Mouse (Mus musculus) frontal cortex, adult (tissue): ENCODE results near the gene Itpkb.

Experiments used
- ATAC-seq: cut with Nextera tagmentation; 2 replicates; pipeline ENCODE4 v1.9.2; 2017; ENCODE audit warnings: mild to moderate bottlenecking, moderate library complexity, mixed read lengths; ENCODE audit not compliant: low TSS enrichment

The Itpkb gene

DNA sequence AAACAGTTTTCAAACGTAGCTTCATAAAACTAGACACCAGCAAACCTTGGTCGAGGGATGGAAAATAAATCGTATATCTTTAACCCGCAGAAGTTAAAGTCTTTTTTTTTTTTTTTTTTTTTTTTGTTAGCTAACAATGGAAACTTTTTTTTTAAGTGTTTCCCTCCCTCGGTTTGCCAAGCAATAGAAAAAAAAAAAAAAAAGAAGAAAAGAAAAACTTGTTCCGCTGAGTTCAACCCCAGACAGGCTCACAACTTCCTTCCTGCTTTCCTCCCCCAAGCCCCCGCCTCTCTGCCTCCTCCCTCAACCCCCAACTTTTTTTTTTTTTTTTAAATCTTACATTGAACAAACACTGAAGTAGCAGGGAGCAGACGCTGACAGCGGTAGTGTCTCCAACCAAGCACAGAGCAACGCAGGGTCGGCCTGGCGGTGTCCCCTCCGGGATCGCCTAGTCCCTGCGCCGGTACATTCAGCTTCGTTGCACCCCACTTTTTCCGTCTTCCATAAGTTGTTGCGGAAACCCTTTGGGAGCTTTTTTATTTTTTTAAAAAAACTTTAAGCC, at the start of gene Itpkb:
Itpkb (plus strand) TSS at position 341 of the 562 bp plus-strand sequence.
- no peak for ATAC-seq

DNA sequence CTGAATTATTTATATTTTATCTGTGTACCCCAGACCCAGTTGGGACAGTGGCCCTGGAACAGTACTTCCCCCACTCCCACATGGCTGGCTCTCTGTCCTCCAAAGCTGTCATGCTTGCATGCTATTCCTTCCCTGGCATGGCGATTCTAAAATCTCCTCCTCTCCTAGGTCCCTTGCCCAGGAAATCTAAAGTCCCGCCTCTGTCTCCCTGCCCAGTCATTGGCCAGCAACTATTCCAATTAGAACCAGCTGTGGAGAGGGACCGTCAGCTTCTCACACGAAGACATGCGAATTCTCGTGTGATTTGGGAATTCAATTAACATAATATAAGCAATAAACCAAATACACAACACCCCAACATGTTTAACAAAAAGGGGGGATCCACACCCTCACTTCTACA, 47.7 kb upstream of the Itpkb start:
- no peak for ATAC-seq

DNA sequence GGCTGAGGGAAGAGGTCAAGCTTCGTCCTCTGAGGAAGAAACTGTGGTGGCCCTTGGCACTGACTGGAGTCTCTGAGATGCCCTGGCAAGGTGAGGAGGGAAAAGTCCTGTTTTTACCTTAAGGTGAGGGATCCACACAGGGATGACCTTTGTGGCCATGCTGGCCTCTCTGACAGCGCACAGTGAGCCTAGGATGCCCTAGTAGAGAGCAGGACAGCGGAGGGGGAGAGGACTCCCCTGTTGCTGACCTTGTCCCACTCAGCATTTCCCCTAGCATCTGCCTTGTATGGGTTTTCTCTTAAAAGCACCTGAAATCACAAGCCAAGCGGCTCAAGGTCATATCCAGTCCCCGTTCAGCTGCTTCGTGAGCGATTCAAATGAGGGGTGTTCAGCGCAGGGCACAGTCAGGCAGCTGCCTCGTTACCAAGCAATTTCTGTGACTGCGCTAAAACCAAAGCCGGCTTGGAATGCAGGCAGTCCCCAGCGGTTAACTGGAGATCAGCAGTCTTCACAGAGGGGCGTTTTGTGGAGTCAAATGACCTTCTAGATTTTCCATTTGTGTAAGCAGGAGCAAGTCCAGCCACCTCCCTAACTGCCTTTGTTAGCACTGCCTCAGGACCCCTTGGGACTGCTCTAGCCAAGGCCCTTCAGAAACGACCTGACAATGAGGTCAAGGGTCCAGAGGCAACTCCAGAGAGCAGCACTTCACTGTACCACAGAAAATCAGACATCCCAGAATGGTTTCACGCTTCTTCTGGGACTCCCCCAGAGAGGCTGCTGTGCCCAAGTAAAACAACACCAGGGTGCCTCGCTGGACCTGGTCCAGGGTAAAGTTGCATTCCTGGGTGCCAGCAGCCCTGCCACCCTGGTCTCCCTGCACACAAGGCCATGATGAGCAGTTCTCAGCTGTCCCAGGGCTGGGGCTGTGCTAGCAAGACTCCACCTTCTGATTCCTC, 46.2 kb upstream of the Itpkb start:
- peak; percentile 65; the same call in 1 of the 2 replicates for ATAC-seq

GRCm38 (mm10) chr1:180286081-180286831, 44.0 kb upstream of the Itpkb start:
- ATAC-seq = no peak

DNA sequence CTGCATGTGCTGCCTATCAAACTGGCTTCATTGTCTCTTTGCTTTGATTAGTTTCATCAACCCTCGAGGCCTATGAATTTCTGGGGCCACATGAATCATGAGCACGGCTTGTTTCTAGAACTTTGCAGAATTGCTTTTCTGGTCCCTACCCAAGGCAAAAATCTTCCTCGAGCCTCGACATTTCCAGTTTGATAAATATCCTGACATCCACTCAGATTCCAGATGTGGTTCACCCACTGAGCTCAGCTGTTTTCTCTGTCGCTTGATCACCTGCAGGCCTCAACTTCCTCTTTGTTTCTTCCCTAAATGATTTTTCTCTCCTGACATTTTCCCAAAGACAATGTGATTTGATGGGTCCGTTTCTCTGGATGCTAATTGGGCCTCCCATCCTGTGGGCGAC, 42.1 kb upstream of the Itpkb start:
- no peak for ATAC-seq

DNA sequence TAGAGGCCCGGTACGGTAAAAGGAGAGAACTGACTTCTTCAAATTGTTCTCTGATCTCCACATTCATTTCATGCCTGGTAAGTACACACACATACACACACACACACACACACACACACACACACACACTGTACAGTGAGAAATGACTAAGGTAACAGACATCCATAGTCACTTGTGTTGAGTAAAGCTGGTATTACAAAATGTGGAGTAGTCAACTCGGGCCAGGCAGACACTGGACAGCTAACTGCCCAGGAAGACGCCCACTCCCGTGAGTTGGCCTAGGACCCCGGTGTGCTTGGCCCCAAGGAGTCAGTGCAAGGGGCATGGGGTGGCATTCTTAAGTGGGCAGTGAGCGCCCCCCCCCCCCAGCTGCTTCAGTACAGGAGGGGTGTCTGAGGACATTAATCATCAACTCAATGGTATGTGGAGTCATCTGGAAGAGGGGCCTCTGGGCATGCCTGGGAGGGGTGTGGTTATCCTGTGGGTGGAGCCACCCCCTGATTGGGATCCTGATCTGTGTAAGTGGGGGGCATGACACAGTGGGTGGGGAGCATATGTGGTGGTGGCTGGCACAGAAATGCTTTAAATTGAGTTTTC, 41.3 kb upstream of the Itpkb start:
- no peak for ATAC-seq

GRCm38 (mm10) chr1:180289788-180290187, 40.5 kb upstream of the Itpkb start:
- ATAC-seq = no peak

DNA sequence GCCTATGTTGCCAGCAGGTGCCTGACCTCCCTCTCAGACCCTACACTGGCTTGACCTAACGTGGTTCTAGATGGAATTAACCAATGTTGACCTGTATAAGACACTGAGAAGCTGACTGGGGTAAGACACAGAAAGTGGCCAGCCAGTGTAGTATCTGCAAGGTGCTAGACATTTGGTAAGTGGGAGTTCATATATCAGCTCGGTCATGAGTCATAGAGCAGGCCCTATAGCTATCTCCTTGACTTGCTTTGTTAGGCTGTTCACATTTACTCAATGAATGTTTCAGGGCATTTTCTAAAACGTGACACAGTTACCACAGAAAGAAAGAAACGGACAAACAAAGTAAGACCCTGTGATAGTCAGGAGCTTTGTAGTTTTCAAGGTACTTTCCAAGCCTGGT, 39.9 kb upstream of the Itpkb start:
- ATAC-seq = no peak

DNA sequence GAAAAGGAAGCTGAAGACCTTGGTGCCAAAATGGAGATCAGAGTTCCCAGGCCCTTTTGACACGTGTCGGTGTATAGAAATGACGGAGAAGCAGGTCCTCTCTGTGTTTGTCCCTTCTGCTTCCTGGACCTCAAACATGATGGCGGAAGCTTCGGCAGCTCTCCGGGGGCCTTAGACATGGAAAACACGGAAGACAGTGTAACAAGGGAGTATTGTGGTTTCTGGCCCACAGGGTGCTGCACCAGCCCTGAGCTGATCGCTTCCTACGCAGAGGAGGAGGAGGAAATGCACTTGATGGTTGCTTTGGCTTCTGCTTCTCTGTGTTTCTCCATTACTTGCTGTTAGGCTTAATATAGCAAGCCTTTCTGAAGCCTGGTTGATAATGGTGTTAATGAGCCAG, 34.2 kb upstream of the Itpkb start:
- ATAC-seq = no peak

GRCm38 (mm10) chr1:180299697-180300096, 30.6 kb upstream of the Itpkb start:
- ATAC-seq = no peak

DNA sequence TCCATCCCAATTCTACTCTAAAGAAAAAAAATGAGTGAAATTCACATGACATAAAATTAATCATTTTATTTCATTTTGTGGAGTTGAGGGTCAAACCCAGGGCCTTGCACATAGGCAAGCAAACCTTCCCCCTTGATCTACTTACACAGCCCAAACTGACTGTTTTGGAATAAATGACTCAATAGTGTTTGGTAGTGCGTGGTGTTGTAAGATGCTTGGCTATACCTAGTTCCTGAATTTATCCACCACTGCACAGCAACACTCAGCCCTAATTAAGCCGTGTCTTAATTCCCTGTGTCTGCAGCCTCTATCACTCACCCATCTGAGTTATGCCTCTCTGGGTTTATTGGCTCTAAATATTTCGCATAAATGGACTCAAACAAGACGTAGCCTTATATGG, 30.0 kb upstream of the Itpkb start:
- no peak for ATAC-seq

DNA sequence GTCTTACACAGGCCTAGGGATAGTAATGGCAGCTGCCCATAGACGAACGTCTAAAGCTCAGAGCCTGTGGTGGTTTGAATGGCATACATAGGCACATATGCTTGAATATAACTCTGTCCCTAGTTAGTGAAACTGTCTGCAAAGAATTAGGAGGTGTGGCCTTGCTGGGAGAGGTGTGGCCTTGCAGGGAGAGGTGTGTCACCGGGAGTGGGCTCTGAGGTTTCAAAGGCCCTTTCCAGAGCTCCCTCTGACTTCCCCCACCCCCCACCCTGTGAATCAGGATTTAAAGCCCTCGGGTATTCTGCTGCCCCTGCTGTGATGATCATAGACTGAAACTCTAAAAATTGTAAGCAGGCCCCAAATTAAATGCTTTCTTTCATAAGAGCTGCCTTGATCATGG, 29.3 kb upstream of the Itpkb start:
- no peak for ATAC-seq

DNA sequence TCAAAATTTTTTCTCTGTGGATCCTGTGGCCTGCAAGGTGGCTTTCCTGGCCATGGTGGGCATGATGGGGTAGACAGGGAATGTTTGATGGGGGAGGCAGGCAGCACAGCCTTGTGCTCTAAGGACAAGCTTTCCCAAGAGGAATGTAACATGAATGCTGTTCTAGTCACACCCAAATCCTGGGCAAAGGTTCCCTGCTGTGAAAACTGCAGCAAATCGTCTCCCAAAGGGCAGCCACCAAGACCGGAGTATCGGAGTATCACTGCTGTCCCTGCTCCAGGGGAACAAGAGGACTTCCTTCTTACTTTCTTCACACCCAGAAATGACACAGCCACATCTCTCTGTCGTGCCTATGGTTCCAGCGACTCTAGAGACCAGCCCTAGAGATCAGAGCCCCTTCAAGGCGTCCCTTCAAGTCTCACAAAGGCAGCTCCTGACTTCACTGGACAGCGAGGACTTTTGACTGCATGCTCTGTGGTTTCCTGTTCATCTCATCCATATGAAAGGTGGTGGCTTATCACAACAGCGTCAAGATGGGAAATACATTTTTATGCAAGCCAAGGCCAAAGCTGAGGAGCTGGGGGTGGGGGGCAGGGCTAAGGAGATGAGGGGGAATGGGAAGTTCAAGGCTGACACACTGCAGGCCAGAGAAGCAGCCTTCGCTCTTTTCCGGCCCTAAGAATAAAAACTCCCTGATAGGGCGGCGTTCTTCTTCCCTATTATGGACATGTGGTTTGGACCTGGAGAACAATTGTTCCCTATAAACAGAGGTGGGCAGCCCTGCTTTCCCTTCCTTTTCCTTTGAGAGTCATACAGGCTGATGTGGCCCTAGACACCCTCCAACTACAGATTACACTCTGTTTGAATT, 27.8 kb upstream of the Itpkb start:
- no peak for ATAC-seq

DNA sequence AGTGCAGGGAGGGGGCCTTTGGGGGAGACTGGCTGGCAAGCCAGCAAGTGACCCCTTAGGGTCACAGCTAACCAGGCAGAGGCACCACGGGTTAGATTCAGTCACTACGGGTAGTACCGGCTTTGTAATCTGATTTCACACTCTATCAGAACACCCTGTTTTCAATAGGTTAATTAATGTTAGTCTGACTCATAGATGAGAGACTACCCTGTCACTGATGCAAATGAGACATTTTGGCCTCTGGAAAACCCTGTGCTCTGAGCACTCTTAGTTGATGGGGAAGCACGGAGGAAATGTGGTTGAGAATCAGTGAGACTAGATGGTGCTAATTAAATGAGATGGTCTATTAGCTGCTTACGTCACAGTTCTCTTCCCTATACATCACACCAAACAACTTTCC, 26.7 kb upstream of the Itpkb start:
- no peak for ATAC-seq

DNA sequence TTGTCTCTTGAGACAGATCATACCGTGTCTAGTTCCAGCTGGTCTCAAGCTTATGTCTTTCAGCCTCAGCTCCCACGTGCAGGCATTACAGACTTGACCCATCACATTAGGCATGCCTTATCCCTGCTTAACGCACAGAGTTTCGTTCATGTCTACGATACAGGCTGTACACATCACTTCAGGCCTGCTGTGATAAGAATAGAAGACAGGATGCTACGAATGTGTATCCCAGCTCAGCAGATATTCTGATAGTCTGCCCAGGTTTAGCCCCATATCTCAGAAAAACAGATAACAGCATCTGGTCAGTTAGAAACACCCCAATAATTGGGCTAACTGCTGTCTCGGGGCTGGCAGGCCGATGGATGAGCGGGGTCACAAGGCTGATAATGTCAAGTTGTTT, 23.4 kb upstream of the Itpkb start:
- no peak for ATAC-seq

DNA sequence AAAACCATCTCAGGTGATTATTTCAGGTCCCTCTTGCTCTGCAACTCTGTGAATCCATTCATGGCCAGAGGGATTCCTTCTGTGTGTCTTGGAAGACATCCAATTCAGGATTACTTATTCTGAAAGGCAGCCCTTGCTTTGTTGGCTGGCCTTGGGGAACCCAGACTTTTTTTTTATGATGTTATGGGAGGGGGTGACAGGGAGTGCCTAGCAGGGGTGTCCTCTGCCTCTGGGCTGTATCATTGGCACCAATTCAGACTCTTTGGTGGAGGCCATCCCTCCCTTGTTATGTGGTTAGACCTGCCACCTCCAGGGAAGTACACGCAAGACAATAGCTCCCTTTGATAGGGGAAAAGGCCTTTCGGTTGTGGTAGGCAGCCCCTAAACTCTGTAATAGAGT, 22.6 kb upstream of the Itpkb start:
- ATAC-seq = no peak

GRCm38 (mm10) chr1:180308897-180309296, 21.4 kb upstream of the Itpkb start:
- ATAC-seq = no peak

DNA sequence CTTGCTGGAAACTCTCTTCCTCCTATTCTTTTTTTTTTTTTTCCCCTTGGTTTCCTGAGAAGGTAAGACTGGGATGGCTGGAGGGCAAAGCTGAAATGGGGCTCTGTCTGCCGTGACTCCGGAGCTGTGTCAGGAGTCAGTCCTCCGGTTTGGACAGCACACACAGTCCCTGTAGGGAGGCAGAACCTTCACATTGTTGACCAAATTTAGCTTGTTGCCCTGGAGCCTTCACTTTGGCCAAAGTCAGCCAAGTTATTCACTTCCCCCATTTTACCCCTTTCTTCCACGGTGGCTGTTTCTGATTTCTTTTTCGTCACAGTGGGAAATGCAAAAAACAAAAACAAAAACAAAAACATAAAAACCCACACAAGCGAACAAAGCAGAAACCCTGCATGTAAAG, 18.0 kb upstream of the Itpkb start:
- no peak for ATAC-seq

- ATAC-seq = no peak
These were observed 17.4 kb upstream of the Itpkb start for GRCm38 (mm10) chr1:180312792-180313311.

- ATAC-seq = peak; percentile 73
These were observed 16.5 kb upstream of the Itpkb start for GRCm38 (mm10) chr1:180313517-180314440.
